In genomic region chr1:34853786-34854185, GRCm38 (mm10) we compare ENCODE assay signal across 27 mouse cellular contexts.
"Had no signal": no experiment of that assay in that cellular context is flagged by ENCODE, and none has a peak within 500 bp of the region (broad histone marks: within the 10 kb centered on the region; RNA-seq: fewer than 3 reads in every experiment).

No protein-coding gene starts in this region.

- H3K36me3 ChIP-seq: embryonic facial prominence, embryonic 10.5 days; embryonic facial prominence, embryonic 12.5 days; embryonic facial prominence, embryonic 13.5 days; embryonic facial prominence, embryonic 15.5 days; forebrain, embryonic 10.5 days; forebrain, embryonic 12.5 days; forebrain, embryonic 15.5 days had no signal

- DNase-seq: cerebellum, adult 2 months; cerebellum, adult 8-10 months; cerebellum, adult 9-10 months; cerebellum, adult 9-11 months; cerebellum, postnatal 10 days; cerebellum, postnatal 14 days; cerebellum, postnatal 25 days; cerebellum, postnatal 36 days; embryo, embryonic 11 days; forebrain, postnatal 0 days; gastrocnemius, adult 2 months; gastrocnemius, postnatal 10 days; gastrocnemius, postnatal 14 days; gastrocnemius, postnatal 25 days; gastrocnemius, postnatal 36 days; heart, adult 11 months; heart, adult 18-20 months; heart, adult 2 months had no signal

- H3K27me3 ChIP-seq: embryonic facial prominence, embryonic 12.5 days; embryonic facial prominence, embryonic 13.5 days; embryonic facial prominence, embryonic 15.5 days; forebrain, embryonic 12.5 days; forebrain, embryonic 13.5 days; forebrain, embryonic 15.5 days had no signal

- H3K4me3 ChIP-seq: embryonic facial prominence, embryonic 10.5 days; embryonic facial prominence, embryonic 12.5 days; embryonic facial prominence, embryonic 13.5 days; embryonic facial prominence, embryonic 15.5 days; erythroblast, embryonic 14.5 days; forebrain, embryonic 10.5 days; forebrain, embryonic 12.5 days; forebrain, embryonic 13.5 days; forebrain, embryonic 15.5 days; gastrocnemius, adult 2 months; heart, adult 2 months had no signal

- H3K27ac ChIP-seq: embryonic facial prominence, embryonic 10.5 days; embryonic facial prominence, embryonic 12.5 days; embryonic facial prominence, embryonic 13.5 days; embryonic facial prominence, embryonic 15.5 days; forebrain, embryonic 10.5 days; forebrain, embryonic 12.5 days; forebrain, embryonic 13.5 days; forebrain, embryonic 15.5 days; gastrocnemius, adult 2 months; heart, adult 2 months had no signal
